Mouse (Mus musculus) cortical plate, adult 2 months (tissue): ENCODE measurements around the gene Odf2.
A peak's percentile ranks its signal among the peaks of the same experiment; 100 is the strongest.

ENCODE experiments used
- CTCF ChIP-seq: fragments of 200-500 bp; IDR thresholded peaks from 2 replicates; pipeline ENCODE4 v1.5.1; 2011; ENCODE audit warnings: mild to moderate bottlenecking, control low read depth, low read length; ENCODE audit not compliant: insufficient read depth; ENCODE audit errors: extremely low read depth
- POLR2A ChIP-seq: fragments of 200-500 bp; IDR thresholded peaks from 2 replicates; pipeline ENCODE4 v1.6.1; 2011; ENCODE audit warnings: mild to moderate bottlenecking, low read length, control low read depth; ENCODE audit not compliant: insufficient read depth; ENCODE audit errors: extremely low read depth

- peak; percentile 11; the same call in 1 of the 2 replicates for TF ChIP-seq POLR2A
- no peak for TF ChIP-seq CTCF
These were observed 45.6 kb upstream of the Odf2 start for GRCm38 (mm10) chr2:29843231-29844105.
